Mouse (Mus musculus): ENCODE results near the gene Lypla2.
A peak's percentile ranks its signal among the peaks of the same experiment; 100 is the strongest.

Lypla2 gene

GRCm38 (mm10) chr4:135972911-135973811, 735 bp upstream of the Lypla2 start:
- no peak for DNase-seq (ENCODE audit: low spot score in 2 of 2)

DNA sequence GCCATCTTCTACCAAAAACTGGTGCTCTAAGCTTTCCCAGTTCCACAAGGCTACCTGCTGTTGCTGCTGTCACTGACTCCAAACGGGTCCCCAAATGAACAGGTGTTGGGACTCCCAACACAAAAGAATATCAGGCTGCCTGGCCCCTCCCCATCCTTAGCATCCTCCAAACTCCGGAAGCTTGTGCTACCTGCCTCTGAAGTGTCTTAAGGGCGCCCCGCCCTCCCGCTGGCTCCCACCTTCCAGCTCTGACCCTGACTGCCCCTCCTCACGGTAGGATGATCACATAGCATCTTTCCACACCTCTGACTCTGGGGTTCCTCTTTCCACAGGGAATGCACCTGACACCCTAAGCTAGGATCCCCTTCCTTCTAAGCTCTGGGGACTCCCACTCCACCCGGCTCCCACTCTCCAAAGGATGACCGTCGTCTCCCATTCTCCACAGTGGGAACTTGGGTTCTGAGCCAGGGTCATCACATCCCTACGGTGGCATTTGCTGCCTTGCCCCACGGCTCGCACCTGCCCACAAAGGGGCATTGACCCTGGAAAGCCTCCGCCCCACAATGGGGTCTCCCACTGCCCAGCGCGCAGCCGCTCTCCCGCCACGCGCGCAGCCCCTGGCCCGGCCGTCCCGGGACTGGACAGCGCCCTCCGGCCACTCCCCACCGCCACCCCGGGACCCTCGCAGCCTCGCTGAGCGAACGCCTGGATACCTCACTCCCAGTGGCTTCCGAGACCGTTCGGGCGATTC, 446 bp downstream of the Lypla2 start:
- DNase-seq (ENCODE audit: low spot score in 2 of 2): no peak

DNA sequence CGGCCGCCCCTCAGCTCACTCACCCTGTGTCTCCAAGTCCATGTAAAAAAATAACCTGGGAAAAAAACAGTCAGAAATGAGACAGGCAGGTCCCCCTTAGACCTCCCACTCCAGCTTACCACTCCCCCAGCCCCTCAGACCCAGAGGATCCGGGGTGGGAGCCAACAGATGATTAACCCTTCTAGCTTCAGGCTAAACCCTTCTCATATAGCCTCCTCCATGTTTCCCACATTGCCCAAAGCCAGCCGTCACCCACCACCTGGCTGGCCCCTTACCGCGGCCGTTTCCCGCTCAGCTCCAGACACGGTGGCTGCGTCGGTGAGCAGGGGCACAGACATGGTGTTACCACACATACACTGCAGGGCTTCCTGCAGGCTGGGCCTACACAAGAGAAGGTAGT, 1.8 kb downstream of the Lypla2 start:
- no peak for DNase-seq (ENCODE audit: low spot score in 2 of 2)

GRCm38 (mm10) chr4:135969070-135969750, 3.2 kb downstream of the Lypla2 start:
- no peak for DNase-seq (ENCODE audit: low spot score in 2 of 2)

GRCm38 (mm10) chr4:135968271-135968869, 4.1 kb downstream of the Lypla2 start:
- no peak for DNase-seq (ENCODE audit: low spot score in 2 of 2)

DNA sequence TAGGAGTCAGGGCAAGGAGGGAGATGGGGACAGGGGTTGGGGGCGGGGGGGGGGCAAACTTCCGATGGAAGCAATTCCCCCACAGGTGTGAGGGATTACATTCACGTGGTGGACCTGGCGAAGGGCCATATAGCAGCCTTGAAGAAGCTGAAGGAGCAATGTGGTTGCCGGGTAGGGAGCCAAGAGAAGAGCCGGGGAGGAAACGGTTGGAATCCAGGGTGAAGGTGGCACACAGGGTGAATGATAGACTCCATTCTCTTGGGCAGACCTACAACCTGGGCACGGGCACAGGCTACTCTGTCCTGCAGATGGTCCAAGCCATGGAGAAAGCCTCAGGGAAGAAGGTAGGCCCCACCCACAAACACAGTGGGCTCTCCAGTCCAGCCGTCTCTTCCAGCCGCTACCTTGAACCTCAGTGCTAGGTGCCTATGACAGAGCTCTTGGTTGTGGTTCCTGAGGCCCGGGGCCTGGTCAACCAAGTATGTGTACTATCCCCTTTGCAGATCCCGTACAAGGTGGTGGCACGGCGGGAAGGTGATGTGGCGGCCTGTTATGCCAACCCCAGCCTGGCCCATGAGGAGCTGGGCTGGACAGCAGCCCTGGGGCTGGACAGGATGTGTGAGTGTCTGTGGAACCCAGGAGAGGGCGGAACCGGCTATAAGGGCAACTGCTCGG, 5.2 kb downstream of the Lypla2 start:
- no peak for DNase-seq (ENCODE audit: low spot score in 2 of 2)

- DNase-seq (ENCODE audit: low spot score in 2 of 2): no peak
Observed at GRCm38 (mm10) chr4:135966283-135966682, 6.1 kb downstream of the Lypla2 start.

- DNase-seq (ENCODE audit: low spot score in 2 of 2): no peak
Observed at GRCm38 (mm10) chr4:135965113-135965512, 7.3 kb downstream of the Lypla2 start.

- DNase-seq (ENCODE audit: low spot score in 2 of 2): peak; percentile 42 to 51
Observed at GRCm38 (mm10) chr4:135964426-135964825, 8.0 kb downstream of the Lypla2 start.

DNA sequence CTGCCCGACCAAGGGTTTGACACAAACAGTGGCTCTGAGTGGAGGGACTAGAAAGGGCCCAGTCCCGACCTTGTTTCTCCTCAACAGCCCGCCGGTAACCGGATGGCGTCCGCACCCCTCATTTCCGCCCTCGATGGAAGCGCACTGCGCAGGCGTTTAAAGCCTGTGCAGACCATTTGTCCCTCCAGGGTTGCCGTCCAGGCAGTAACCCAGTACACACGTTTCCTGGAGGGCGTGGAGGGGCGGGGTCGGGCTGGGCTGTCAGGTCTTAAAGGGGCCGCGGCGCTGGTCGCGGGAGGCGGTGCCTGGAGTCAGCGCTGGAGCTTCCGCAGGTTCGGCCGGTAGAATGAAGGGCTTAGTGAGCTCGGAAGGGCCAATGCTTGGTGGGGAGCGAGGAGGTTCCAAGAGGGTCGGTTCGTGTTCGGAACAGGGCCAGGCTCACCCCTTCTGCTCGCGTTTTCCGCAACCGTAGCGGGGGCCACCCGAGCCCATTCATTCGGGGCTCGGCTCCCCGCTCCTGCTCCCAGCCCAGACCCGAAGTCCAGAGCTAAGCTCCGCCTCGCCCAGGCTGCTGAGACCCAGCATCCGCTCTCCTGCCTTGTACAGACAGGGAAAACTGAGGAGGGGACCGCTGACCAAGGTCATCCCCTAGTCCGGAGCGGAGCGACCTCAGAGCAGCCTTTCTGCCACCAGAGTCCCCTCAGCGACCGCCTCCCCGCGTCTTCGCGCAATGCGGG, 8.8 kb downstream of the Lypla2 start, which contains the start of gene Gale:
Gene Gale, plus strand, starts transcription at position 271 of the 737 bp plus-strand sequence.
- peak; percentile 87 to 89 for DNase-seq (ENCODE audit: low spot score in 2 of 2)

DNA sequence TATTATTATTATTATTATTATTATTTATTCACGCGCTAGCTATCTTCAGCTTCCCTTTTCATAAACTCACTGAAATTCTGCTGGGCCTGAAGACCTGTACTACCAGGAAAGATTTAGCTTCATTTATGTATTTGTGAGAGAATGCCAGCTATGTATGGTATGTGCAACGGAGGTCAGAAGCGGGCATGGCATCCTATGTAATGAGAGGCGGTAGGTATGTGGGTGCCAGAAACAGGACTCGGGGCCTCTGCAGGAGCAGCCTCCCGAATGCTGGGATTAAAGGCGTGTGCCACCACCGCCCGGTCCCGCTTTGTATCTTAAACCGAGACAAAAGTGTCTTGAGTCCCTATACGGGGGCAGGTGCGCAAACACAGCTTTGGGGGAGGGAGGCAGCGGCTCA, 9.5 kb downstream of the Lypla2 start:
- DNase-seq (ENCODE audit: low spot score in 2 of 2): no peak

DNA sequence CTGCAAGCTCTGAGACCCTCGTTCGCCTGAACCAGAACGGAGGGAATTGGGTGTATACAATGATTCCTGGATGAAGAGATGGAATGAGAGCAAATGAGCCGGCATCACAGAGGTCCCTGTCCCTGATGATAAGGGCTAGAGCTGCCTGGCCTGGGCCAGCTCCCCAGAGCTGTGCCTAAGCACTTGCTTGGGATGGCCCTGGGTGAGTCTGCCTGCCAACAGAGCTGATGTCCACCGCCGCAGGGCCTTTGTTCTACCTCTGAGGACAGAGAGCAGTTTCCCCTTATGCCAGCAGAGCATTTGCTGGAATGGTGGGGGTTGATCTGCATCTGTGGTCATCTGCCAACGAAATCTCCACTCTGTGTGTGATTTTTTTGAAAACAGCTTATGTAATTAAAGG, 10.2 kb downstream of the Lypla2 start:
- DNase-seq (ENCODE audit: low spot score in 2 of 2): no peak

GRCm38 (mm10) chr4:135961709-135962108, 10.7 kb downstream of the Lypla2 start:
- DNase-seq (ENCODE audit: low spot score in 2 of 2): no peak

- peak; percentile 57 to 73 for DNase-seq (ENCODE audit: low spot score in 2 of 2)
Observed at GRCm38 (mm10) chr4:135960717-135961116, 11.7 kb downstream of the Lypla2 start.

DNA sequence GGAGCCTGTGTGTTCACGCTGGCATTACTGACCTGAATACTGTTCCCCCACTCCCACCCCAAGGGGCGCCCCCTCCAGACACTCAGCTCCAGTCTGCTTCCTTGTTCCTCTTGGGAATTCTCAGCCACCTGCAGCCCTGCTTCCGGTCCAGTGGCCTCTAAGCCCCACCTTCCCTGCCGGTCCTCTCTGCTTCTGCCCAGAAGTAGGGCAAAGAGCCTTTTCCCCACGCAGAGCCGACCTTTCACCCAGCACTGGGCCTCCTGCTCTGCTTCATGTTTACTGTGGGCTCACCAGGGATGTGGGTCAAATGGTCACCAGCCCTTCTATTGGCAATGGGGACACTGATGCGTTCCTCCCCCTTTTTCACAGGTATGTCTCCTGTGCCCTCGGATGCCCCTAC, 14.1 kb downstream of the Lypla2 start:
- no peak for DNase-seq (ENCODE audit: low spot score in 2 of 2)

GRCm38 (mm10) chr4:135955886-135956285, 16.5 kb downstream of the Lypla2 start:
- no peak for DNase-seq (ENCODE audit: low spot score in 2 of 2)

- peak in 1 of 2 experiments; percentile 64 for DNase-seq (ENCODE audit: low spot score in 2 of 2)
Observed at GRCm38 (mm10) chr4:135954241-135954640, 18.2 kb downstream of the Lypla2 start.

DNA sequence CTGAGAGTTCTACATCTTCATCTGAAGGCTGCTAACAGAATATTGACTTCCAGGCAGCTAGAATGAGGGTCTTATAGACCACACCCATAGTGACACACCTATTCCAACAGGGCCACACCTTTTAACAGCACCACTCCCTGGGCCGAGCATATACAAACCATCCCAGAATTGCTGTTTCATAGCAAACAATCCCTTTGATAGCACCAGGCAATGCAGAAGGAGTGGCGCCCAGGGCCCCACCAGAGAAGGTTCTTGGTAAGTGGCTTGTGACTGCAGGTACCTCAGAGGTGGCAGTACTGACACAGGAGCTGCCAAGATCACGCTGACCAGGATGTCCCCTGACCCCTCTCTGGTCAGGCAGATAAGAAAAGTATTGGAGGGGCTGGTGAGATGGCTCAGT, 19.2 kb downstream of the Lypla2 start:
- DNase-seq (ENCODE audit: low spot score in 2 of 2): no peak

- no peak for DNase-seq (ENCODE audit: low spot score in 2 of 2)
Observed at GRCm38 (mm10) chr4:135951505-135951904, 20.9 kb downstream of the Lypla2 start.

- no peak for DNase-seq (ENCODE audit: low spot score in 2 of 2)
Observed at GRCm38 (mm10) chr4:135950365-135950764, 22.1 kb downstream of the Lypla2 start.

Data from frontal cortex, postnatal 14 days (tissue).